Mouse (Mus musculus) liver, embryonic 15.5 days (tissue): Measurements from ENCODE around the gene Fbxl17. TPM values are rescaled to one million over a fixed set of nuclear protein-coding genes. Genes with fewer than 3 reads are reported as not detected.

Experiments used
- ATAC-seq: fragments of 200-750 bp; cut with Nextera tagmentation; 2 replicates; pipeline ENCODE4 v1.8.0; 2017; ENCODE audit warnings: moderate number of reproducible peaks, mild to moderate bottlenecking, moderate library complexity; ENCODE audit not compliant: insufficient read depth
- H3K27ac ChIP-seq: fragments of 300-500 bp; sonication (generic); replicated peaks from 2 replicates; pipeline ENCODE4 v1.5.1; 2015; ENCODE audit warnings: mild to moderate bottlenecking, inconsistent platforms
- H3K27me3 ChIP-seq: fragments of 300-500 bp; sonication (generic); 2 replicates; pipeline ENCODE4 v1.6.1; 2015; ENCODE audit warnings: mild to moderate bottlenecking, inconsistent platforms
- H3K36me3 ChIP-seq: fragments of 300-500 bp; sonication (generic); replicated peaks from 2 replicates; pipeline ENCODE4 v1.6.1; 2015; ENCODE audit warnings: moderate library complexity, mild to moderate bottlenecking, inconsistent platforms
- H3K4me1 ChIP-seq: fragments of 300-500 bp; sonication (generic); replicated peaks from 2 replicates; pipeline ENCODE4 v1.6.1; 2015; ENCODE audit warnings: inconsistent platforms
- H3K4me2 ChIP-seq: fragments of 300-500 bp; sonication (generic); 2 replicates; pipeline ENCODE4 v1.6.1; 2015; ENCODE audit warnings: moderate library complexity, mild to moderate bottlenecking, inconsistent platforms
- H3K4me3 ChIP-seq: fragments of 300-500 bp; sonication (generic); replicated peaks from 2 replicates; pipeline ENCODE4 v1.5.1; 2015; ENCODE audit warnings: mild to moderate bottlenecking, inconsistent platforms
- H3K9ac ChIP-seq: fragments of 300-500 bp; sonication (generic); 2 replicates; pipeline ENCODE4 v1.6.1; 2015; ENCODE audit warnings: moderate library complexity, mild to moderate bottlenecking, inconsistent platforms
- H3K9me3 ChIP-seq: fragments of 300-500 bp; sonication (generic); replicated peaks from 2 replicates; pipeline ENCODE4 v1.6.1; 2016; ENCODE audit warnings: inconsistent platforms
- WGBS: fragments of 180-500 bp; shearing (Covaris S2); methylation state at CpG from one replicate; pipeline ENCODE4 v1.1.7; 2015; ENCODE audit warnings: mixed read lengths; ENCODE audit not compliant: insufficient replicate concordance; 5-methylcytosine and 5-hydroxymethylcytosine counted together
- polyA plus RNA-seq: library from polyadenylated mRNA; unstranded; fragments of >200 nt; fragmentation: Nextera tagmentation; extraction: Ambion mirVana; gene quantifications from 2 replicates; pipeline ENCODE4 v1.2.1, GENCODE M21; 2015

The Fbxl17 gene
- polyA plus RNA-seq, 1 experiment from 2014 or later = 1.8 TPM

DNA sequence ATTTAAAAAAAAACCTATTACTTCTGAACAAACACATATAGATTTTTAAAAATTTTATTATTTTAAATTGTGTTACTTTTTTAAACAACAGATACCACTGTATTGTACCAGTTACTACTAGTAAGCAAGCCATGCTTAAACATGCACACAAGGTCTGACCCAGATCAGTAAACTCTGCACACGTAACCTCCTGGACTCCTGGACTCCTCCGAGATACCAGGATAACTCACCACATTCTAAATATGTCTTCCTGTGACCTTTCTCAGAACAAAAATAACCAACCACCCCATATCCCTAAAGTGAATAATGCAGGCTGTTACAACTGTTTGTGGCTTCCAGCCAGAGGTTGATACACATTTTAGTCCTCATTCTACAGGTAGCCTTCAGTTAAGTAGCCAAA lies 170.9 kb downstream of the Fbxl17 start:
- H3K9ac ChIP-seq = no peak overlapping the region
- no peaks in the 10 kb centered on the region for H3K27me3 ChIP-seq
- ATAC-seq = no peak
- H3K4me2 ChIP-seq = no peak overlapping the region
- H3K36me3 ChIP-seq = no peaks in the 10 kb centered on the region
- WGBS = 51% methylated on average over 2 of the region's 2 CpGs
- no peak overlapping the region for H3K4me3 ChIP-seq
- no peak overlapping the region for H3K27ac ChIP-seq
- H3K9me3 ChIP-seq = no peaks in the 10 kb centered on the region
- H3K4me1 ChIP-seq = peaks cover 4% of the 10 kb centered on the region

DNA sequence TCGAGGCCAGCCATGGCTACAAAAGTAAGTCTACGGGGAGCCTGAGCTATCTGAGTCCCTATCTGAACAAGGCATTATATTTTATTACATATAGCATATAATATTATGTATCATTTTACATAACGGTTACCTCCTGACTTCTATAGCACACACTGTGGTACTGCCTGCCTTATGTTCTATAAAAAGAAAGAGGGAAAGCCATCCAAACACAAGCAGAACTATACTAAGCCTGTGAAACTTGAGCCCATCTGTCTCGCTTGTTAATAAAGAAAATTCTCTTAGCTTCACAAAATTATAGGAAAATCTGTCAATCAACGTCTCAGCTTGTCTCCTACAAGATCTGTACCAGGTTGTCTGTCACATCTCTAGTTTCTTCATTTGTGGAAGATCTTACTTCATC lies 173.6 kb downstream of the Fbxl17 start:
- no peak overlapping the region for H3K4me2 ChIP-seq
- H3K4me3 ChIP-seq = no peak overlapping the region
- no peaks in the 10 kb centered on the region for H3K9me3 ChIP-seq
- no peak overlapping the region for H3K9ac ChIP-seq
- H3K27ac ChIP-seq = no peak overlapping the region
- H3K27me3 ChIP-seq = no peaks in the 10 kb centered on the region
- WGBS = 76% methylated on average over 5 of the region's 5 CpGs
- no peaks in the 10 kb centered on the region for H3K36me3 ChIP-seq
- H3K4me1 ChIP-seq = peaks cover 25% of the 10 kb centered on the region
- no peak for ATAC-seq

DNA sequence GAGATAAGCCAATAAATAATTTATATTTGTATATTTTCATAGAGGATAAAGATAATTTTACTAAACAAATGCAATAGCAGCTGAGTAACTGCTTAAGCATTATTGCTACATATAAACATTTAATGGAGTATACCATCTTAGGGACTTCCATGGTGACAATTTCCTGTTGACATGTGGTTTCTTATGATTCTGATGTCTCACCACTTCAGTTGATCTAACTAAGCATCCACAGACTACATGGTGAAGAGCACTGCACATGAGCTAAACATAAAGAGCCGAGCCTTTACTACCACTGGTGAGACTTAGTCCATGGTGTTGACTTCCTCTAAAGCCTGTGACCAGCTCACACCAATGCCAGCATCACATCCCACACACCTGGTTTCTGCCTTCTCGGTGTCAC lies 175.1 kb downstream of the Fbxl17 start:
- Histone ChIP-seq H3K9ac (no peak overlapping the region), H3K4me1 (peaks cover 34% of the 10 kb centered on the region), H3K27me3 (no peaks in the 10 kb centered on the region), H3K4me3 (no peak overlapping the region), H3K4me2 (no peak overlapping the region), H3K27ac (no peak overlapping the region), H3K36me3 (no peaks in the 10 kb centered on the region), H3K9me3 (no peaks in the 10 kb centered on the region)
- WGBS = 70% methylated on average over 2 of the region's 2 CpGs
- no peak for ATAC-seq

DNA sequence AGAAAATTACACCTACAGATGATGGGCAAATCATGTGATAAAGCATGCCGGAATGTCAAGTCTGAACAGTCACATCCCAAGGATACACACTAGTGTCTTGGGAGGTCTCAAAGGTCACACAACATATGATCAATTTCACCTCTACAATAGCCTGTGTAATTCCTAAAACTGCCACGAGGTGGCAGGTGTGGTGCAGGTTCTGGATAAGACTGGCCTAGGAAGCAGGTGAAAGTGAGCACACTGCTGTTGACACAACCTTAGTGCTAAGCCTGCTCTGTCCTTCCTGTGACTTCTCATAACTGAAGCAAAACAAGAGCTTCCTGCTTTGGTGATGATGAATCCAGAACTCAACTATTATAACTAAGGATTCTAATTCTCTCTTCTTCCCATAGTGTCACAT lies 175.8 kb downstream of the Fbxl17 start:
- Histone ChIP-seq H3K27ac (peak overlapping the region; percentile 7; the same call in 1 of the 2 replicates), H3K27me3 (no peaks in the 10 kb centered on the region), H3K4me1 (peaks cover 40% of the 10 kb centered on the region), H3K4me2 (no peak overlapping the region), H3K9ac (no peak overlapping the region), H3K4me3 (no peak overlapping the region), H3K9me3 (no peaks in the 10 kb centered on the region), H3K36me3 (no peaks in the 10 kb centered on the region)
- ATAC-seq = peak; percentile 53
- WGBS = 15% methylated on average over 2 of the region's 2 CpGs

DNA sequence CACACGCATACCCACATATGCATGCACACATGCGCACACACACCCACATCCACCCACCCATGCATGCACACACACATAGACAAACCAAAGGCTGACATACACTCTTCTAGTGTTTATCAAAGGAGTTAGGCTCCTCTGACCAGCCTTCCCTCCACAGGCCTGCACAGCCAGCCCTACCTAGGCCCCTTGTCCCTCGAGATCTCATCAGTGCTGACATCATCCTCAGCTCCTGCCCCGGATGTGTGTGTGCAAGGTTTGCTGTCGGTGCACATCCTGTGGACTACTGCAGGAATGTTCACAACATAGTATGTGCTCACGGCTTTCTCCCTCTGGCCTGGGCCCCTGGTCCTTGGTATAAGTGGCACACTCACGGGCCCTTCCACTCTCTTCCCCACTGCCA lies 177.0 kb downstream of the Fbxl17 start:
- ATAC-seq = peak; percentile 38
- no peak overlapping the region; the same call in 1 of the 2 replicates for H3K27ac ChIP-seq

DNA sequence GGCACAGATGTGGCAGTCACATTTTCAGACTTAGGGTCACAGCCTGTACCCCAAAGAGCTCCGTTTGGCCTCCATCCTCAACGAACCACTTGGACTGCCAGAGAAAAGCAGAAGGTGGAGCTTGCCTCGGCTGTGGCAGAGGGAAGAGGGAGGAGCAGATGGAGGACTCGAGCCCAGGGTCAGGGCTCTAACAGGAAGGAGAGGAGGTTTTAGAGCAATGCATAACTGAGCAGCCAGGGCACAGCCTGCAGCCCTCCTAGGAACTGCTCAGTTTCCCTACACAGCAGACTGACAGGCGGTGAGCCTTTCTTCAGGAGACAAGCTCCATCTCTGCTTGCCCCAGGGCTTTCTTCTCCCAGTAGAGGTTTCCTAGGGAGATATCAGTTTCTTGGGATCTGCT lies 178.5 kb downstream of the Fbxl17 start:
- no peaks in the 10 kb centered on the region for H3K27me3 ChIP-seq
- no peaks in the 10 kb centered on the region for H3K36me3 ChIP-seq
- no peak overlapping the region for H3K4me3 ChIP-seq
- peak overlapping the region; percentile 65; the same call in 1 of the 2 replicates for H3K27ac ChIP-seq
- peaks cover 61% of the 10 kb centered on the region for H3K4me1 ChIP-seq
- peak; percentile 42 for ATAC-seq
- WGBS = 31% methylated on average over 5 of the region's 5 CpGs
- H3K9me3 ChIP-seq = no peaks in the 10 kb centered on the region
- H3K9ac ChIP-seq = no peak overlapping the region
- no peak overlapping the region for H3K4me2 ChIP-seq

More for the DNA sequence above, 177.0 kb downstream of the Fbxl17 start:
- 69% methylated on average over 7 of the region's 7 CpGs for WGBS
- H3K9me3 ChIP-seq = no peaks in the 10 kb centered on the region
- H3K4me3 ChIP-seq = no peak overlapping the region
- no peak overlapping the region for H3K9ac ChIP-seq
- H3K4me1 ChIP-seq = peaks cover 52% of the 10 kb centered on the region
- no peaks in the 10 kb centered on the region for H3K36me3 ChIP-seq
- no peak overlapping the region for H3K4me2 ChIP-seq
- no peaks in the 10 kb centered on the region for H3K27me3 ChIP-seq

DNA sequence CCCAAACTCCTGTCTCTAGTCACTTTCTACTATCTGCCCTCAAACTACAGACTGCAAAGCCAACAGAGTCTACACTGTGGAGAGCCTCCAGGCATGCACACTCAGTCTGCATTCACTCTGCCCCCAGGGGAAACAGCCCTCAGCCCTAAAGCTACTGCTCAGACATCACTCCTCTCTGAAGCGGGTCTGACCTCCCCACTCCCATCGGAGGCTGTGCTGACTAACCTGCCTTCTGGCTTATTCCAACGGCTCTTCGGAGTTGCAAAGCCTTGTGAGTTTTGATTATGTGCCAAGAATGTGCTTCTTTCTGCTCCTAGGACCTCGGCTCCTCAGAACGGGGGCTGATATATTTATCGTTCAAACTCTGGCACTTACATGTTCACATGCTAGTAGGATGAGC lies 182.3 kb downstream of the Fbxl17 start:
- Histone ChIP-seq H3K9me3 (no peaks in the 10 kb centered on the region), H3K9ac (no peak overlapping the region), H3K36me3 (no peaks in the 10 kb centered on the region; the same call in 1 of the 2 replicates), H3K27ac (peak overlapping the region; percentile 51; the same call in 1 of the 2 replicates), H3K27me3 (no peaks in the 10 kb centered on the region), H3K4me3 (no peak overlapping the region), H3K4me1 (peaks cover 80% of the 10 kb centered on the region), H3K4me2 (no peak overlapping the region)
- ATAC-seq = no peak
- 73% methylated on average over 7 of the region's 7 CpGs for WGBS

DNA sequence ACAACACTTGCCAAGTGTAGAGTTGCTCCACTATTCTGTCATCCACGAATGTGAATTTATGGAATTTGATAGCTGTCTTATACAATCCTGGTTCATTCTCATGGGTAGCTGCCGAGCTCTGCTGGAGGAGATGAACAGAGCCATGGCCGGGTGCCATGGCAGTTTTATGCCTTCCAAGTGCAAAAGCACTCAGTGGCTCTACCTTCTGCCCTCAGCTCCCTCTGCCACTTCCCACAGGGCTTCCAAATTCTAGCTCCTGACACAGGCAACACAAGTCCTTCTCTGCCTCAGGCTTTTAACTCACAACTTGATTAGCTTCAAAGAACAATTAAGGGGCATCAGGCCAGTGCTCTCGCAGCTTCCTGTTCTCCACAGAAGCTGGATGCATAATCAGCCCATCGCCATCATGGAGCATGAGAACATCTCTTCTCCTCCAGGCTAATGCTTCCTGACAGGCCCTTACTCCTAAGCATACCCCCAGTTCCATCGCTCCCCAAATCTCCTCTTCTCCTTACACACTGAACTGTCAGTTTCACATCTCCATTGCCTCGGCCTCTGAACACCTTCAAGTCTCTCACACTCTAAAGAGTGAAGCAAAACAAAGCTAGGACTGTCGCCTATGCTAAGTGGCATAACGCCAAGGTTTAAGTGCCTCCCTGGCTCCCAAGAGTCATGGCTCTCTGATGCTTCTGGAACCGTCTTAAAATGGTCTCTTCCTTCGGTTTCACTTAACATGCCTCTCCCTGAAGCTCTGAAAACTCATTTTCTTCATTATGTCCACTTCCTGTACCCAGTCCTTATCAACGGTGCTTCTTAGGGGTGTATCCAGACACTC lies 184.0 kb downstream of the Fbxl17 start:
- no peak overlapping the region for H3K9ac ChIP-seq
- H3K4me1 ChIP-seq = peaks cover 82% of the 10 kb centered on the region
- H3K27ac ChIP-seq = peak overlapping the region; percentile 51
- no peaks in the 10 kb centered on the region; the same call in 1 of the 2 replicates for H3K36me3 ChIP-seq
- H3K4me2 ChIP-seq = no peak overlapping the region
- no peaks in the 10 kb centered on the region for H3K9me3 ChIP-seq
- WGBS = 80% methylated on average over 12 of the region's 12 CpGs
- no peak overlapping the region for H3K4me3 ChIP-seq
- ATAC-seq = no peak
- H3K27me3 ChIP-seq = no peaks in the 10 kb centered on the region

DNA sequence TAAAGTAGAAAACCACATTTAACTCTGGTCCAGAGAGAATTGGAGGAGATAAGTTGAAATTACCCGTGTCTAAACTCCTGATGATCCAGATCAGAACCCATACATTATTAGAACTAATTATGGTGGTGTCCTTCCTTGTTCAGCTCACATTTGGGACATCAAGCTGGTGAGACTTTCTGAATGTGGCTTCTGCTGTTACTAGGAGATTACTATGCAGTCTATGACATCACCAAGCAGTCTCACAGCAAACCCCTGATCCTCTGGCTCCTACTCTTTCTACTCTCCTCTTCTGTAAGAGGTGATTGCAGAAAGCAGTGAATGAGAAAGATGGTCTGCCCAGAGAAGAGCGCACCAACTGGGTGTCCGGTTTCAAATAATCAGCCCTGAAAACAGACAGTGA lies 187.0 kb downstream of the Fbxl17 start:
- Histone ChIP-seq H3K4me3 (0 out of 2 replicates have a peak overlapping the region, but pooled peaks have one; percentile 8), H3K27ac (peak overlapping the region; percentile 93), H3K4me1 (peaks cover 68% of the 10 kb centered on the region), H3K9me3 (no peaks in the 10 kb centered on the region), H3K9ac (peak overlapping the region; percentile 35), H3K36me3 (no peaks in the 10 kb centered on the region; the same call in 1 of the 2 replicates), H3K4me2 (peak overlapping the region; percentile 62), H3K27me3 (no peaks in the 10 kb centered on the region)
- peak; percentile 67 for ATAC-seq
- WGBS = 59% methylated on average over 3 of the region's 3 CpGs

DNA sequence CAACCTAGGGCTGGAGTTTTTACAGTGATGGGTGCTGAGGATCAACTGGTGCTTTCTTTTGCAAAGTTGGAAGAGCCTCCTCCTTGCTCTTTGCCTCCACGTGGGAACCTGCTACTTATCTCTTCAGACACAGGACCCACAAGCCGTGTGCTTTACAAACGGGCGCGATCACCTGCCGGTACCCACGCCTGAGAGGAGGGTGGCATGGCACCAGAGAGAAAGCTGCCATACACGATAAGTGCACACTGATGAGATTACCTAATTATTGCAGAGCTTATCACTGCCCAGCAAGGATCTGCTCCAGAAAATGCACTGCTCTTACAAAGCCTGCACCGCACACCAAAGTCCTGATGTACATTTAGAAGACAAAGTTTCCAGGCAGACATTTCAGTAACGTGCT lies 187.5 kb downstream of the Fbxl17 start:
- peak; percentile 98 for ATAC-seq
- Histone ChIP-seq H3K4me1 (peaks cover 67% of the 10 kb centered on the region), H3K4me3 (peak overlapping the region; percentile 13), H3K9ac (peak overlapping the region; percentile 35), H3K36me3 (no peaks in the 10 kb centered on the region; the same call in 1 of the 2 replicates), H3K27me3 (no peaks in the 10 kb centered on the region), H3K27ac (peak overlapping the region; percentile 93), H3K9me3 (no peaks in the 10 kb centered on the region), H3K4me2 (peak overlapping the region; percentile 62)
- WGBS = 24% methylated on average over 10 of the region's 10 CpGs

DNA sequence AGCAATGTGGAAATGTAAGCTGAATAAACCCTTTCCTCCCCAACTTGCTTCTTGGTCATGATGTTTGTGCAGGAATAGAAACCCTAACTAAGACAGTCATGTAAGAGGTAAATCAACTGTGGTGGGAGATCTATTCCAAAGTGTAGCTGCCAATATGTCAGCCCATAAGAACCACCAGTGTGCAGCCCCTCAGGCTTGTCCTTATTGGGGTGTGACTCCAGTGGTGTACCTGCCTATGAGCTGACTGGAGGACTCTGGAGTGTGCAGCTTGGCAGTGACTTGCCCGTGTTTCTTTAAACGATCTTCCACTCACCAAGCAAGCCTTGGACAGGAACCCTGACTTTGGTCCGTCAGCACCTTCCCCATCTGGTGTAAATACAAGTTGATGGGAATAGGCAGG lies 188.2 kb downstream of the Fbxl17 start:
- Histone ChIP-seq H3K27me3 (no peaks in the 10 kb centered on the region), H3K4me2 (peak overlapping the region; percentile 62), H3K4me1 (peaks cover 66% of the 10 kb centered on the region), H3K4me3 (no peak overlapping the region), H3K36me3 (no peaks in the 10 kb centered on the region; the same call in 1 of the 2 replicates), H3K27ac (peak overlapping the region; percentile 93), H3K9ac (peak overlapping the region; percentile 33; the same call in 1 of the 2 replicates), H3K9me3 (no peaks in the 10 kb centered on the region)
- 53% methylated on average over 3 of the region's 3 CpGs for WGBS
- ATAC-seq = peak; percentile 21
